Mouse (Mus musculus): ENCODE results near the gene Plcd1. TPM values are rescaled to one million over a fixed set of nuclear protein-coding genes. Genes with fewer than 3 reads are reported as not detected.

Plcd1 gene
- polyA plus RNA-seq, 1 experiment from 2014 or later: 9.1 TPM

DNA sequence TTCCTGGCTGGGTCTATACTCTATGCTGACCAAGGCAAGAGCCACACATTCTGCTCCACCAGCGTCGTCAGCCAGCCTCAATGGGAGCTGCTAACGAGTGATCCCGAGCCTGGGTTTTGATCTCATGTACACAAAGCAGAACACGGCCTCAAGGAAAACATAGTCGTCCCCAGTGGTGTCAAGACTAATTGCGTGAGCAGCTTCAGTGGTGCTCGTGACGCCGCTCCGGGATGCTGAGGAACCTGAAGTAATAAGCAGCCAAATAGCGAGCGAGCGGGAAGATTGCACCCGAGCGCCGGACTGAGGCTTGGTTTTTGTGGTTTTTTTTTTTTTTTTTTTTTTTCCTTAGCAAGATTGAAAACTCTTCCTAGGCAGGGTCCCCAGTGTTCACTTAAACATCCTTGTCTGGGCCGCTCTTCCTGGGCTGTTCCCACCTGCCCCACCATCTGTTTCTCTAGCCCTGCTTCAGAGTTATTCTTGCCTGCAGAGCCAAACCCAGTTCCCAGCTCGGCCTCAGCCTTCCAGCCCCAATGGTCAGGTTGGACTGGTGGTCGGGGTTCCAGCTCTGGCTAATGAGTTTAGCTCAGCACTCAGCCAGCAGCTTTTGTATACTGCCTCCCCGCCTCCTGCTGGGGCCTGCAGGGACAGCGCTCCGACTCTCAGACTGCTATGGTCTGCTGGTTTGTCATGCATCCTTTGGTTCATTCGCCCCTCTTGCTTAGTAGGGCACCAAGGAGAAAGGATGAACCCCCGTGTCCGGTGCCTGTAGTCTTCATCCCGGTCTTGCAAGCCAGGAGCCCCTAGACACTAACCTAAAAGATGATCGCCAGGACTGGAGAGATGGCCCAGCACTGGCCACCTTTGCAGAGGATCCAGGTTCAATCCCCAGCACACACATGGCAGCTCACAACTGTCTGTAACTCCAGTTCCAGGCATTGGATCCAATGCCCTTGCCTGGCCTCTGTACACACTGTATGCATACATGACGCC, 58.3 kb downstream of the Plcd1 start:
- H3K36me3 ChIP-seq (ENCODE audit: insufficient read depth, low read length): peaks cover 6% of the 10 kb centered on the region; the same call in 1 of the 2 replicates
- H3K4me3 ChIP-seq (ENCODE audit: low read depth, low read length): no peak overlapping the region
- DNase-seq (ENCODE audit: low spot score) (no peak), ATAC-seq (no peak)
- 91% methylated on average over 29 of the region's 29 CpGs for WGBS
- H3K27ac ChIP-seq (ENCODE audit: low read length): no peak overlapping the region
- H3K27me3 ChIP-seq (replicated peaks; ENCODE audit: insufficient read depth, low read length): no peaks in the 10 kb centered on the region
- TF ChIP-seq EP300 (IDR thresholded peaks at IDR 0.05): no peak
- TF ChIP-seq CTCF (IDR thresholded peaks at IDR 0.05): no peak
- H3K4me1 ChIP-seq (ENCODE audit: insufficient read depth, low read depth, low read length): no peaks in the 10 kb centered on the region
- H3K9me3 ChIP-seq (ENCODE audit: low read length): no peaks in the 10 kb centered on the region
- no peak overlapping the region for H3K4me2 ChIP-seq (replicated peaks; ENCODE audit: low read depth, low read length)
- no peak overlapping the region for H3K9ac ChIP-seq (replicated peaks; ENCODE audit: low read depth)

DNA sequence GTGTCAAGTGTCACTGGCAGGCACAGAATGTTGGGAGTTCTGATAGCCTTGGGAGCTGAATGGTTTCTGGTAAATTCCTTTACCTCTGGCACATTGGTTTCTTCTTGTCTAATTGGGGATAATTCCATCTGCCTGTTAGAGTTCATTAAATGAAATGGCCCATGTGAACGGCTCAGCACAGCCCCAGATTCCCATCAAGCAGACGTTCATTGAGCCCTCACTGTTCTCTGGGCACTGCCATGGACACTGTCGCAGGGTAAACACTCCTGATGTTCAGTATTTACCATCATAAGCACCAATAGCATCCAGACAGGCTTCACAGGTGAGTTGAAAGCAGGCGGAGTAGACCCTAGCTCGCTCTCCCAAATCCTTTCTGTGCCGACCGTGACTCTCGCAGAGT, 59.2 kb downstream of the Plcd1 start:
- no peak for TF ChIP-seq EP300 (IDR thresholded peaks at IDR 0.05)
- TF ChIP-seq CTCF (IDR thresholded peaks at IDR 0.05): no peak
- H3K36me3 ChIP-seq (ENCODE audit: insufficient read depth, low read length): peaks cover 4% of the 10 kb centered on the region; the same call in 1 of the 2 replicates
- H3K27me3 ChIP-seq (replicated peaks; ENCODE audit: insufficient read depth, low read length): no peaks in the 10 kb centered on the region
- H3K4me1 ChIP-seq (ENCODE audit: insufficient read depth, low read depth, low read length): no peaks in the 10 kb centered on the region
- no peak overlapping the region for H3K9ac ChIP-seq (replicated peaks; ENCODE audit: low read depth)
- DNase-seq (ENCODE audit: low spot score) (no peak), ATAC-seq (no peak)
- no peak overlapping the region for H3K27ac ChIP-seq (ENCODE audit: low read length)
- no peak overlapping the region for H3K4me2 ChIP-seq (replicated peaks; ENCODE audit: low read depth, low read length)
- H3K9me3 ChIP-seq (ENCODE audit: low read length): no peaks in the 10 kb centered on the region
- WGBS: 86% methylated on average over 8 of the region's 8 CpGs
- no peak overlapping the region for H3K4me3 ChIP-seq (ENCODE audit: low read depth, low read length)

DNA sequence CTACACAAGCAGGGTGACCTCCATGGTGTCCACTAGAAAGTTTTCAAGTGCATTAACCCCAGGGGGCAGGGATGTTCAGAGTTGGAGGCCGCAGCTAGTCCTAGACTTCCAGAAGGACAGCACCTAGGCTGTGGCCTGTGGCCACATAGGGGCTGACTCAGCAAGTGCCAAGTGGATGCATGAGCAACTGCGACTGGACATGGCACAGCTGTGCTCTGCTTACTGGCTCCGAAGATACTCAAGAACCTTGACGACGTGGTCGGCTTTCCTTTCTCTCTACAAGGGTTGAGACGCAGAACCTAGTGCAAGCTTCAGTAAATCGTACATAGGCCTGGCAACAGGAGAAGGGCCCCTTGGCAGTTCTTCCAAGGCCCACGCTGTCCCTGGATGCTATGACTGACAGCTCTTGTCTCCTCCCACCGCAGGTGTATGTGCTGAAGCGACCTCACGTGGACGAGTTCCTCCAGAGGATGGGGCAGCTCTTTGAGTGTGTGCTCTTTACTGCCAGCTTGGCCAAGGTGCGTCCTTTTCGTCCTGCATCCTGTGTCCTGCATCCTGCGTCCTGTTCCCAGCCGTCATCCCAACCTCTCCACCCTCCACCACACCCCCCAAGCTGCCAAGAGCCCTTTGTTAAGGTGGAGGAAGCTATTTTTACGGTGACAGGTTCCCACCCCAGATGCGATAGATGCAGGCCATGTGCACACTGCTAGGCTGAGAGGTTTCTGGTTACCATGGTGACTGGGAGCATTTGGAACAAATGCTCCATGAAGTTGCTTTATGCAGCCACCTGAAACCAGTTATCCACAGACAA, 60.0 kb downstream of the Plcd1 start:
- ATAC-seq: peak; percentile 39; the same call in 1 of the 2 replicates
- no peaks in the 10 kb centered on the region for H3K27me3 ChIP-seq (replicated peaks; ENCODE audit: insufficient read depth, low read length)
- no peak overlapping the region for H3K9ac ChIP-seq (replicated peaks; ENCODE audit: low read depth)
- WGBS: 68% methylated on average over 19 of the region's 19 CpGs
- peak; percentile 61 for DNase-seq (ENCODE audit: low spot score)
- no peak overlapping the region for H3K27ac ChIP-seq (ENCODE audit: low read length)
- H3K36me3 ChIP-seq (ENCODE audit: insufficient read depth, low read length): peaks cover 4% of the 10 kb centered on the region; the same call in 1 of the 2 replicates
- no peak overlapping the region for H3K4me2 ChIP-seq (replicated peaks; ENCODE audit: low read depth, low read length)
- no peak overlapping the region for H3K4me3 ChIP-seq (ENCODE audit: low read depth, low read length)
- TF ChIP-seq EP300 (IDR thresholded peaks at IDR 0.05) (no peak), CTCF (IDR thresholded peaks at IDR 0.05) (no peak)
- no peaks in the 10 kb centered on the region for H3K9me3 ChIP-seq (ENCODE audit: low read length)
- H3K4me1 ChIP-seq (ENCODE audit: insufficient read depth, low read depth, low read length): no peaks in the 10 kb centered on the region

DNA sequence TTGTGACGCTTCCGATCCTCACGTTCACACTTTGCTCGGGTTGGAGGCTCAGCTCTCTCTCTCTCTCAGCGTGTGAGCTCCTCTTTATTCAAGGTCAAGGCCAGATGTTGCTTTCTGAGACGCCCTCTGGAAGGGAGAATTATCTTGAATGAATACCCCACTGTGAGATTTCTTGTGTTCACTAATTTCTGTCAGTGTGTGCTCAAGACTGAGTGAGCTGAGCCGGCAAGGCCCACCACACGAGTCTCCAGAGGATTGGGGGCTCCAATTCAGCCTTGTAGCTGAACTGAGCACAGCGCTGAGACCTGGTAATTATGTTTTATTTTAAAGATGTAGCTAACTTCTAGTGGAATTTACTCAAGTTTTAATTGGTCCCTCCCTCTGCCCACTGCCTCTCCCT, 60.8 kb downstream of the Plcd1 start:
- Histone ChIP-seq H3K27me3 (replicated peaks; ENCODE audit: insufficient read depth, low read length) (no peaks in the 10 kb centered on the region), H3K9ac (replicated peaks; ENCODE audit: low read depth) (no peak overlapping the region), H3K36me3 (ENCODE audit: insufficient read depth, low read length) (peaks cover 9% of the 10 kb centered on the region; the same call in 1 of the 2 replicates), H3K27ac (ENCODE audit: low read length) (peak overlapping the region; percentile 20; the same call in 1 of the 2 replicates), H3K4me1 (ENCODE audit: insufficient read depth, low read depth, low read length) (no peaks in the 10 kb centered on the region), H3K4me3 (ENCODE audit: low read depth, low read length) (no peak overlapping the region), H3K9me3 (ENCODE audit: low read length) (no peaks in the 10 kb centered on the region), H3K4me2 (replicated peaks; ENCODE audit: low read depth, low read length) (no peak overlapping the region)
- TF ChIP-seq CTCF (IDR thresholded peaks at IDR 0.05) (no peak), EP300 (IDR thresholded peaks at IDR 0.05) (no peak)
- WGBS: 77% methylated on average over 9 of the region's 9 CpGs
- ATAC-seq: no peak
- no peak for DNase-seq (ENCODE audit: low spot score)

DNA sequence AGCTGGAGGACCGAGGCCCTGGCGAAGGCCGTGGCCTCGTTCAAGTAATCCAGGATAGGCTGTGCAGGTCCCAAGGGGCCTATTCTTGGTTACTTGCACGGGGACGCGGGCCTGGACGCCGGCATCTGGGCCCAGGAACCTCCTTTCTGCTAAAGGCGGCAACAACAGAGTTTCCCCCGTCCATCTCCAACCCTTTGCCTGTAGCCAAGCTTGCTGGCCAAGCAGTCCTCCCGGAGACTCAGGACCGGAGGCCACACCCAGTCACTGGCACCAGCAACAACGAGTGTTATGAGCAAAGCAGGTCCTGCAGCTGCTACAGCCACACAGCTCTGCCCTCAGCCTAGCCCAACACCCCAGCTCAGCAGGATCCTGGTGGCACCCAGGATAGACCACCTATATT, 61.5 kb downstream of the Plcd1 start:
- DNase-seq (ENCODE audit: low spot score) (peak; percentile 31), ATAC-seq (peak; percentile 37; the same call in 1 of the 2 replicates)
- H3K4me3 ChIP-seq (ENCODE audit: low read depth, low read length): no peak overlapping the region
- H3K27me3 ChIP-seq (replicated peaks; ENCODE audit: insufficient read depth, low read length): no peaks in the 10 kb centered on the region
- WGBS: 70% methylated on average over 14 of the region's 14 CpGs
- no peak overlapping the region for H3K4me2 ChIP-seq (replicated peaks; ENCODE audit: low read depth, low read length)
- H3K36me3 ChIP-seq (ENCODE audit: insufficient read depth, low read length): peaks cover 16% of the 10 kb centered on the region; the same call in 1 of the 2 replicates
- no peak overlapping the region for H3K9ac ChIP-seq (replicated peaks; ENCODE audit: low read depth)
- TF ChIP-seq EP300 (IDR thresholded peaks at IDR 0.05) (no peak), CTCF (IDR thresholded peaks at IDR 0.05) (no peak)
- no peak overlapping the region for H3K27ac ChIP-seq (ENCODE audit: low read length)
- H3K9me3 ChIP-seq (ENCODE audit: low read length): no peaks in the 10 kb centered on the region
- H3K4me1 ChIP-seq (ENCODE audit: insufficient read depth, low read depth, low read length): no peaks in the 10 kb centered on the region

DNA sequence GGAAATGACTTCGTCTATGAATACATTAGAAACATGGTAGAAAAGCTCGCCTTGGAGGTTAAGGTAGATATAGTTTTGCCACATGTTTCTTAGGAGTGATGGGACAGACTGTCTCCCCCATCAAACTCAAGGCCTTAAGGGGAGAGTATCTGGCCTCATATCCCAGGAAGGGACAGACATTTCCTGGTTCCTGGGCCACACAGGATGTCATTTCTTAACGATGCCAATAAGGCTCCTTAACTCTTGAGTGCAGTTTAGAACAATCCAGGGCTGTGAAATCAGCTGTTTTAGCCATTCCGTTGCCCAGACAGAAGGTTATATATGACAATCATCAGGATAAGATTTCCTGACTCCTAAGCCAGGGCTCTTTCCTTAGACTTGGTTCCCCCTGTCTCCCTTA, 62.3 kb downstream of the Plcd1 start:
- TF ChIP-seq EP300 (IDR thresholded peaks at IDR 0.05) (no peak), CTCF (IDR thresholded peaks at IDR 0.05) (no peak)
- no peak for DNase-seq (ENCODE audit: low spot score)
- no peak overlapping the region for H3K27ac ChIP-seq (ENCODE audit: low read length)
- ATAC-seq: no peak
- H3K4me1 ChIP-seq (ENCODE audit: insufficient read depth, low read depth, low read length): no peaks in the 10 kb centered on the region
- WGBS: 74% methylated on average over 4 of the region's 4 CpGs
- no peak overlapping the region for H3K4me2 ChIP-seq (replicated peaks; ENCODE audit: low read depth, low read length)
- no peak overlapping the region for H3K4me3 ChIP-seq (ENCODE audit: low read depth, low read length)
- H3K27me3 ChIP-seq (replicated peaks; ENCODE audit: insufficient read depth, low read length): no peaks in the 10 kb centered on the region
- no peaks in the 10 kb centered on the region for H3K9me3 ChIP-seq (ENCODE audit: low read length)
- no peak overlapping the region for H3K9ac ChIP-seq (replicated peaks; ENCODE audit: low read depth)
- peaks cover 19% of the 10 kb centered on the region; the same call in 1 of the 2 replicates for H3K36me3 ChIP-seq (ENCODE audit: insufficient read depth, low read length)
